Mouse (Mus musculus) spleen, embryonic (tissue): ENCODE data around the gene Upf1.

ENCODE experiments used
- CTCF ChIA-PET: fragments of 350-600 bp; sonication (Branson Sonifier 250); formaldehyde crosslinking; loops from one replicate; lab custom pipeline; 2022; lab: Charles Lee

The Upf1 gene

GRCm38 (mm10) chr8:70360769-70361168, 7.7 kb upstream of the Upf1 start:
- CTCF ChIA-PET = interaction anchor here (0.6 to 0.7 kb wide), 2 partner anchors 30 to 40 kb away, joined by 3 read pairs; no protein-coding TSS in a partner anchor

GRCm38 (mm10) chr8:70359411-70359810, 6.3 kb upstream of the Upf1 start:
- CTCF ChIA-PET = no interaction called here

GRCm38 (mm10) chr8:70356111-70356510, 3.0 kb upstream of the Upf1 start:
- CTCF ChIA-PET = interaction anchor here (0.7 kb wide), 1 partner anchor 42 kb away, joined by 3 read pairs; no protein-coding TSS in a partner anchor

- CTCF ChIA-PET = interaction anchor here (0.5 kb wide), 1 partner anchor 613 kb away, joined by 3 read pairs; no protein-coding TSS in a partner anchor
Observed at GRCm38 (mm10) chr8:70354004-70354403, 926 bp upstream of the Upf1 start.

GRCm38 (mm10) chr8:70352657-70353151, 374 bp downstream of the Upf1 start:
- CTCF ChIA-PET = interaction anchor here (0.7 kb wide), 1 partner anchor 30 kb away, joined by 3 read pairs; no protein-coding TSS in a partner anchor

GRCm38 (mm10) chr8:70352000-70352384, 1.1 kb downstream of the Upf1 start:
- CTCF ChIA-PET = interaction anchor here (0.7 kb wide), 1 partner anchor 31 kb away, joined by 3 read pairs; no protein-coding TSS in a partner anchor

- CTCF ChIA-PET = interaction anchor here (0.7 kb wide), 1 partner anchor 11 kb away, joined by 5 read pairs; no protein-coding TSS in a partner anchor
Observed at GRCm38 (mm10) chr8:70351035-70351999, 1.8 kb downstream of the Upf1 start.

- CTCF ChIA-PET = no interaction called here
Observed at GRCm38 (mm10) chr8:70347860-70348420, 5.1 kb downstream of the Upf1 start.

- CTCF ChIA-PET = no interaction called here
Observed at GRCm38 (mm10) chr8:70347443-70347842, 5.6 kb downstream of the Upf1 start.

- CTCF ChIA-PET = interaction anchor here (0.5 to 0.6 kb wide), 2 partner anchors 41 to 113 kb away, joined by 3 to 5 read pairs; no protein-coding TSS in a partner anchor
Observed at GRCm38 (mm10) chr8:70344279-70344678, 8.8 kb downstream of the Upf1 start.

- CTCF ChIA-PET = interaction anchor here (0.5 to 0.6 kb wide), 3 partner anchors 41 to 112 kb away, joined by 3 to 5 read pairs (median 3); no protein-coding TSS in a partner anchor
Observed at GRCm38 (mm10) chr8:70343696-70344095, 9.4 kb downstream of the Upf1 start.

- CTCF ChIA-PET = no interaction called here
Observed at GRCm38 (mm10) chr8:70343076-70343475, 10.0 kb downstream of the Upf1 start.

- CTCF ChIA-PET = no interaction called here
Observed at GRCm38 (mm10) chr8:70342007-70342406, 11.1 kb downstream of the Upf1 start.

- CTCF ChIA-PET = interaction anchor here (0.5 kb wide), 1 partner anchor 10 kb away, joined by 5 read pairs; no protein-coding TSS in a partner anchor
Observed at GRCm38 (mm10) chr8:70340659-70341058, 12.4 kb downstream of the Upf1 start.

- CTCF ChIA-PET = no interaction called here
Observed at GRCm38 (mm10) chr8:70338931-70339330, 14.1 kb downstream of the Upf1 start.

GRCm38 (mm10) chr8:70332878-70333202, 20.2 kb downstream of the Upf1 start:
- CTCF ChIA-PET = no interaction called here

GRCm38 (mm10) chr8:70332070-70332877, 20.8 kb downstream of the Upf1 start:
- CTCF ChIA-PET = no interaction called here

- CTCF ChIA-PET = no interaction called here
Observed at GRCm38 (mm10) chr8:70331526-70331925, 21.6 kb downstream of the Upf1 start.

GRCm38 (mm10) chr8:70330741-70331364, 22.2 kb downstream of the Upf1 start:
- CTCF ChIA-PET = no interaction called here

GRCm38 (mm10) chr8:70329835-70330740, 23.0 kb downstream of the Upf1 start:
- CTCF ChIA-PET = no interaction called here
